Mouse (Mus musculus): ENCODE measurements at regions not wholly inside any gene's neighbourhood (a gene's known extent, or its start where the extent isn't known, plus 50 kb on each side); places are given as distances from the start of the nearest gene placed in this dataset.

DNA sequence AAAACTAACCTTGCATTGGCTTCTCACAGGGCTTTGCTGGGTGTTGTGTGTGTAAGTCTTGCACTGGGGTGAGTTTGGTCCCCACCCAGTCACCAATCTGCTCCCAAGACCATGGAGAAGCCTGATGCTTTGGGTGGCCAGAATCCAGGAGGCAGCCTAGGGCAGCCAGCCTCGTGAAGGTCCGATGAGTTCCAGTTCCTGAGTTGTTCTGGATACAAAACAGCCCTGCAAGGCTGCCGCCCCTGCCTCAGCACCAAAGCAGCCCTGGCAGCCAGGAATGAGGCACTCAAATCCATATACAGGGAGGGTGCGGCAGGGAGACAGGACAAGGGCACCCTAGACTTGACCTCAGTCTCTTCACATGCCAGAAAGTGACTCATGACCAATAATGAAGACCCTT lies 97.7 kb downstream of the Cryba4 start:
- no peak overlapping the region for H3K27ac ChIP-seq (ENCODE audit: insufficient read depth, low read depth, low read length)
- H3K4me1 ChIP-seq (ENCODE audit: control insufficient read depth, insufficient read depth, low read length): peaks cover 4% of the 10 kb centered on the region
- 60% methylated on average over 4 of the region's 4 CpGs for WGBS
- H3K4me3 ChIP-seq (ENCODE audit: insufficient read depth, low read depth, low read length): no peak overlapping the region
- no peak for TF ChIP-seq CTCF (IDR thresholded peaks at IDR 0.05; ENCODE audit: insufficient read depth, low read depth, low read length)
- TF ChIP-seq POLR2A (IDR thresholded peaks at IDR 0.05; ENCODE audit: insufficient read depth, low read depth, low read length): no peak

DNA sequence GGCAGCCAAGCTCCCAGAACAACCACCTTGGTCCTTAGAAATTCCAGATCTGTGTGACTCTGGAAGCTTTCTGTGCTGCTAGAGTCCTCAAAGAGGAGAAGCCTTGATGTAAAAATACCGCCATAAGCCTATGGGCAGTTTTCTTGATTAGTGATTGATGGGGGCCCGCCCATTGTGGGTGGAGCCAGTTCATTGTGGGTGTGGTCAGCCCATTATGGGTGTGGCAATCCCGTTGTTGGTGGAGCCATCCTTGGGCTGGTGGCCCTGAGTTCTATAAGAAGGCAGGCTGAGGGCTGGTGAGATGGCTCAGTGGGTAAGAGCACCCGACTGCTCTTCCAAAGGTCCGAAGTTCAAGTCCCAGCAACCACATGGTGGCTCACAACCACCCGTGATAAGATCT lies 97.3 kb downstream of the Cryba4 start:
- no peak overlapping the region for H3K27ac ChIP-seq (ENCODE audit: insufficient read depth, low read depth, low read length)
- H3K4me1 ChIP-seq (ENCODE audit: control insufficient read depth, insufficient read depth, low read length): peaks cover 4% of the 10 kb centered on the region
- no peak overlapping the region for H3K4me3 ChIP-seq (ENCODE audit: insufficient read depth, low read depth, low read length)
- 78% methylated on average over 6 of the region's 6 CpGs for WGBS
- no peak for TF ChIP-seq CTCF (IDR thresholded peaks at IDR 0.05; ENCODE audit: insufficient read depth, low read depth, low read length)
- TF ChIP-seq POLR2A (IDR thresholded peaks at IDR 0.05; ENCODE audit: insufficient read depth, low read depth, low read length): no peak

- Histone ChIP-seq H3K4me1 (ENCODE audit: control insufficient read depth, insufficient read depth, low read length) (peaks cover 4% of the 10 kb centered on the region), H3K4me3 (ENCODE audit: insufficient read depth, low read depth, low read length) (no peak overlapping the region), H3K27ac (ENCODE audit: insufficient read depth, low read depth, low read length) (no peak overlapping the region)
- TF ChIP-seq CTCF (IDR thresholded peaks at IDR 0.05; ENCODE audit: insufficient read depth, low read depth, low read length): no peak
- TF ChIP-seq POLR2A (IDR thresholded peaks at IDR 0.05; ENCODE audit: insufficient read depth, low read depth, low read length): no peak
- 47% methylated on average over 1 of the region's 1 CpGs for WGBS
These were observed 96.3 kb downstream of the Cryba4 start for GRCm38 (mm10) chr5:112156005-112156404.

- Histone ChIP-seq H3K27ac (ENCODE audit: insufficient read depth, low read depth, low read length) (no peak overlapping the region), H3K4me3 (ENCODE audit: insufficient read depth, low read depth, low read length) (no peak overlapping the region), H3K4me1 (ENCODE audit: control insufficient read depth, insufficient read depth, low read length) (no peaks in the 10 kb centered on the region)
- 79% methylated on average over 11 of the region's 11 CpGs for WGBS
- TF ChIP-seq POLR2A (IDR thresholded peaks at IDR 0.05; ENCODE audit: insufficient read depth, low read depth, low read length) (no peak), CTCF (IDR thresholded peaks at IDR 0.05; ENCODE audit: insufficient read depth, low read depth, low read length) (no peak)
These were observed 85.7 kb downstream of the Cryba4 start for GRCm38 (mm10) chr5:112166410-112167175.

DNA sequence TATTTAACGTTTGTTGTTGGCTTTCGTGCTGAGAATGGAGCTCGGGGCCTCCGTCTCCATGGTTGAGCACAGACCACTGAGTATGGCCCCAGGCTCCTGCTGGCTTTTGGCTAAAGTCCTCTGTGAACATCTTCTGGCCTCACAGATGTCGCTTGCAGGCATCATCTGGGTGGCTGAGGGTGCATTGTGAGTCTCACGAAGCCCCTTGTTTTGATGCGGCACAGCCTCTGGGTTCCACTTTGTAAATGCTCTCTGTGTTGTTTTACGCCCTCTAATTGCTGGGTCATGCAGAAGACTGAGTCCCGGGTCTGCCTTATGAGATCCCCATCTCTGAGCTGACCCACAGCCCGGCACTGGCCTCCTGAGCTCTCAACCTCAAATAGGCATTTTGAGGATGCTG lies 84.5 kb downstream of the Cryba4 start:
- Histone ChIP-seq H3K27ac (ENCODE audit: insufficient read depth, low read depth, low read length) (no peak overlapping the region), H3K4me1 (ENCODE audit: control insufficient read depth, insufficient read depth, low read length) (no peaks in the 10 kb centered on the region), H3K4me3 (ENCODE audit: insufficient read depth, low read depth, low read length) (no peak overlapping the region)
- WGBS: 76% methylated on average over 10 of the region's 10 CpGs
- no peak for TF ChIP-seq CTCF (IDR thresholded peaks at IDR 0.05; ENCODE audit: insufficient read depth, low read depth, low read length)
- TF ChIP-seq POLR2A (IDR thresholded peaks at IDR 0.05; ENCODE audit: insufficient read depth, low read depth, low read length): no peak

GRCm38 (mm10) chr5:112171325-112171724 lies 81.0 kb downstream of the Cryba4 start:
- no peak overlapping the region for H3K27ac ChIP-seq (ENCODE audit: insufficient read depth, low read depth, low read length)
- WGBS: 91% methylated on average over 2 of the region's 2 CpGs
- no peak overlapping the region for H3K4me3 ChIP-seq (ENCODE audit: insufficient read depth, low read depth, low read length)
- H3K4me1 ChIP-seq (ENCODE audit: control insufficient read depth, insufficient read depth, low read length): no peaks in the 10 kb centered on the region
- TF ChIP-seq CTCF (IDR thresholded peaks at IDR 0.05; ENCODE audit: insufficient read depth, low read depth, low read length): no peak
- TF ChIP-seq POLR2A (IDR thresholded peaks at IDR 0.05; ENCODE audit: insufficient read depth, low read depth, low read length): no peak

- Histone ChIP-seq H3K27ac (ENCODE audit: insufficient read depth, low read depth, low read length) (no peak overlapping the region), H3K4me1 (ENCODE audit: control insufficient read depth, insufficient read depth, low read length) (peaks cover 7% of the 10 kb centered on the region; the same call in 1 of the 2 replicates), H3K4me3 (ENCODE audit: insufficient read depth, low read depth, low read length) (no peak overlapping the region)
- WGBS: 24% methylated on average over 25 of the region's 25 CpGs
- TF ChIP-seq CTCF (IDR thresholded peaks at IDR 0.05; ENCODE audit: insufficient read depth, low read depth, low read length) (peak; percentile 11; the same call in 1 of the 2 replicates), POLR2A (IDR thresholded peaks at IDR 0.05; ENCODE audit: insufficient read depth, low read depth, low read length) (no peak)
These were observed 72.9 kb downstream of the Cryba4 start for GRCm38 (mm10) chr5:112179213-112180057.

- TF ChIP-seq CTCF (IDR thresholded peaks at IDR 0.05; ENCODE audit: insufficient read depth, low read depth, low read length) (no peak), POLR2A (IDR thresholded peaks at IDR 0.05; ENCODE audit: insufficient read depth, low read depth, low read length) (no peak)
- no peak overlapping the region for H3K27ac ChIP-seq (ENCODE audit: insufficient read depth, low read depth, low read length)
- H3K4me1 ChIP-seq (ENCODE audit: control insufficient read depth, insufficient read depth, low read length): peaks cover 7% of the 10 kb centered on the region; the same call in 1 of the 2 replicates
- 69% methylated on average over 8 of the region's 8 CpGs for WGBS
- no peak overlapping the region for H3K4me3 ChIP-seq (ENCODE audit: insufficient read depth, low read depth, low read length)
These were observed 69.5 kb downstream of the Cryba4 start for GRCm38 (mm10) chr5:112182775-112183174.

- no peak for TF ChIP-seq CTCF (IDR thresholded peaks at IDR 0.05; ENCODE audit: insufficient read depth, low read depth, low read length)
- TF ChIP-seq POLR2A (IDR thresholded peaks at IDR 0.05; ENCODE audit: insufficient read depth, low read depth, low read length): no peak
- 74% methylated on average over 6 of the region's 6 CpGs for WGBS
- no peak overlapping the region for H3K27ac ChIP-seq (ENCODE audit: insufficient read depth, low read depth, low read length)
- no peaks in the 10 kb centered on the region for H3K4me1 ChIP-seq (ENCODE audit: control insufficient read depth, insufficient read depth, low read length)
- H3K4me3 ChIP-seq (ENCODE audit: insufficient read depth, low read depth, low read length): no peak overlapping the region
These were observed 56.7 kb downstream of the Cryba4 start for GRCm38 (mm10) chr5:112195667-112196066.
